Mouse (Mus musculus): ENCODE measurements around the gene Ppfia3.

Gene Ppfia3

DNA sequence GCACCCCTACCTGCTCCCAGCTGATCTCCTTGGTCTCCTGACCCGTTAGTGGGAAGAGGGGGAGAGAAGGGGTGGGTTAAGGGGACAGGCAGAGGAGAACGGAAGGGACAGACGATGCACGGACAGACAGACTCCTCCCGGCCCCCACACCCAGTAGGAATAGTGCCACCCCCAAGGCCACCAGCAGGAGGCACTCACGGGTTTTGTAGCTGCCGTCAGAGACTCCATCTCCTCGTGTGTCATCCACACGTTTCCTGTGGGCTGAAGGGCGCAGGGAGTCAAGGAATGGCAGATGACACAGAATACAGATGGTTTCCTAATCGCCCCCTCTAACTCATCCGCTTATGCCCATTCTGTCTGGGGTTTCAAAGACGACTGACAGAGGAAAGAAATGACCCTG, 23.3 kb downstream of the Ppfia3 start:
- TF ChIP-seq CTCF (conservative IDR thresholded peaks at IDR 0.05; ENCODE audit: low read length) (peak; percentile 81), POU5F1 (IDR thresholded peaks at IDR 0.05; ENCODE audit: borderline replicate concordance, low read length) (no peak)
- Histone ChIP-seq H3K27me3 (ENCODE audit: insufficient read depth, low read length) (peaks cover 6% of the 10 kb centered on the region; the same call in 1 of the 2 replicates), H3K36me3 (ENCODE audit: insufficient read depth, low read length) (peaks cover 5% of the 10 kb centered on the region; the same call in 1 of the 2 replicates), H3K4me3 (replicated peaks; ENCODE audit: low read length) (peak overlapping the region; percentile 61), H3K4me1 (replicated peaks; ENCODE audit: low read depth, low read length) (peaks cover 72% of the 10 kb centered on the region), H3K9me3 (ENCODE audit: low read length) (peaks cover 12% of the 10 kb centered on the region; the same call in 1 of the 2 replicates)

DNA sequence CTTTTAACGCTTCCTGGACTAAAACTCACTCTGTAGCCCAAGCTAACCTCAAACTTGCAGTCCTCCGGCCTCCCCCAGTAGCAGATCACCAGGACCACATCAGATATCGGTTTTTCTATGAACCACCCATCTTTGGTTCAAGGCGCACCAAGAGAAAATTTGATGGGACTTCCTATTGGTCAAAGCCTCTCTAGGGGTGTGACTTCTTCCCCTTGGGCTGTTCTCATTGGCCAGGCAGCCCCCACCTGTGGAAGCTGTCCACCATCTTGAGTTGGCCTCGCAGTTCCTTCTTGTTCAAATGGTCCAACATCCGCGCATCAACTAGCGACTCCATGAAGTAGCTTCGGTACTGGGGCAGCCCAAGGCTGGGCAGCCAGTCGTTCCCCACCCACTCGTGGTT, 24.7 kb downstream of the Ppfia3 start:
- Histone ChIP-seq H3K9me3 (ENCODE audit: low read length) (peaks cover 8% of the 10 kb centered on the region; the same call in 1 of the 2 replicates), H3K4me3 (replicated peaks; ENCODE audit: low read length) (peak overlapping the region; percentile 79), H3K27me3 (ENCODE audit: insufficient read depth, low read length) (no peaks in the 10 kb centered on the region; the same call in 1 of the 2 replicates), H3K36me3 (ENCODE audit: insufficient read depth, low read length) (peaks cover 5% of the 10 kb centered on the region; the same call in 1 of the 2 replicates), H3K4me1 (replicated peaks; ENCODE audit: low read depth, low read length) (peaks cover 82% of the 10 kb centered on the region)
- TF ChIP-seq CTCF (conservative IDR thresholded peaks at IDR 0.05; ENCODE audit: low read length) (no peak), NANOG (IDR thresholded peaks at IDR 0.05; ENCODE audit: borderline replicate concordance, low read length) (no peak), POU5F1 (IDR thresholded peaks at IDR 0.05; ENCODE audit: borderline replicate concordance, low read length) (no peak)

DNA sequence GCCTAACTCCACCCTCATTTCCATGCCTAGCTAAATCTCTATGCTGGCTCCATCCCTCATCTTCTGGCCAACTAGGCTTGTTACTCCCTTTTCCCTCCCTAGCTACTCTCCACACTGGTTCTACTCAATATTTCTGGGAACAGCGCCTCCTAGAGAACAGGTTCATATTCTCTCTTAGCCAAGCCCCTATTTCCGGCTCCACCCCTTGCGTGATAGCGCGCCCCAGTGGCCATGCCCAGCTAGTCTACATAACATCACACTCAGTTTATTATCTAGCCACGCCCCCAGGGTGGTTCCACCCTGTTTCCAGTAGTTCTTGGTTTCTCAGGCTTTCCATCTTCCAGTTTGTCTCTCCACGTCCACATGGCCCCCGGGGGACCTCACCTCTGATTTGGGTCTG, 25.5 kb downstream of the Ppfia3 start:
- no peak for TF ChIP-seq POU5F1 (IDR thresholded peaks at IDR 0.05; ENCODE audit: borderline replicate concordance, low read length)
- TF ChIP-seq CTCF (conservative IDR thresholded peaks at IDR 0.05; ENCODE audit: low read length), result peak; percentile 76
- TF ChIP-seq NANOG (IDR thresholded peaks at IDR 0.05; ENCODE audit: borderline replicate concordance, low read length), result no peak
- Histone ChIP-seq H3K27me3 (ENCODE audit: insufficient read depth, low read length) (peaks cover 3% of the 10 kb centered on the region; the same call in 1 of the 2 replicates), H3K9me3 (ENCODE audit: low read length) (peaks cover 8% of the 10 kb centered on the region; the same call in 1 of the 2 replicates)

DNA sequence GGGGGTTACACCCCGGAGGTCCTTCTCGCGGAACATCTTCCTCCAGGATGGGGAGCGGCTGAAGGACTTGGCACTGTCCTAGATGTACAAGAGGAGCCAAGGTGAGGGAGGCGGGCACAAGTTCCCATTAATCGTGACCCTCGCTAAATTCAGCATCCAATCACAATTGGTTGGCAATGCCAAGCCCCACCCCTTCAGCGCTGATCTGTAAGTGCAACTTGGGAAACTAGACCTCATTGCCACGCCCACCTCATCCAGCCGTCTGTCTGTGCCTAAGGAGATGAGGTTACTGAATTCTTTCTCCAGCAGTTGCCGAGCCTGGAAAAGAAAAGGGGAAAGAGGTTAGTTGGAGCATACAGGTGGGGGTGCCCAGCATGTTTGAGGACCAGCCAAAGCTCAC, 26.1 kb downstream of the Ppfia3 start:
- Histone ChIP-seq H3K9me3 (ENCODE audit: low read length) (peaks cover 8% of the 10 kb centered on the region; the same call in 1 of the 2 replicates), H3K4me3 (replicated peaks; ENCODE audit: low read length) (peak overlapping the region; percentile 79), H3K27me3 (ENCODE audit: insufficient read depth, low read length) (peaks cover 3% of the 10 kb centered on the region; the same call in 1 of the 2 replicates), H3K4me1 (replicated peaks; ENCODE audit: low read depth, low read length) (peaks cover 73% of the 10 kb centered on the region), H3K36me3 (ENCODE audit: insufficient read depth, low read length) (peaks cover 5% of the 10 kb centered on the region; the same call in 1 of the 2 replicates)
- TF ChIP-seq POU5F1 (IDR thresholded peaks at IDR 0.05; ENCODE audit: borderline replicate concordance, low read length), result no peak
- TF ChIP-seq NANOG (IDR thresholded peaks at IDR 0.05; ENCODE audit: borderline replicate concordance, low read length), result no peak

More for the DNA sequence above, 25.5 kb downstream of the Ppfia3 start:
- Histone ChIP-seq H3K36me3 (ENCODE audit: insufficient read depth, low read length) (peaks cover 5% of the 10 kb centered on the region; the same call in 1 of the 2 replicates), H3K4me3 (replicated peaks; ENCODE audit: low read length) (peak overlapping the region; percentile 79), H3K4me1 (replicated peaks; ENCODE audit: low read depth, low read length) (peaks cover 75% of the 10 kb centered on the region)

DNA sequence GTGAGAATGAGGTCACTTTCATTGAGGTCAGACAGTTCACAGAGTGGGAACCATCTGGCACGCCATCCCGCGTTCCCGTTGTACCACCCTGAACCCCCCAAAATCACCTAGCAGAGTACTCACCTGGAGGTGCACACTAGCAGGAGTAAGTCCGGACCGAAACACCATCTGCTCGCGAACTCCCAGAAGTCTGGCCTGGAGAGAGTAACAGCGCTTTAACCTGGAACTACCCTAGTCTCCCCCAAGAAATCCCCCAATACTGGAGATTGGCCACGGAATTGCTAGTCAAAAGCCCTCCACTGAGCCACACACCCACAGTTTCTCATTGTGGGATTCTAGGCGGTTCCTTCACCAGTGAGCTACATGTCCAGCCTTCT, 26.8 kb downstream of the Ppfia3 start:
- H3K36me3 ChIP-seq (ENCODE audit: insufficient read depth, low read length), result peaks cover 5% of the 10 kb centered on the region; the same call in 1 of the 2 replicates
- peak overlapping the region; percentile 79 for H3K4me3 ChIP-seq (replicated peaks; ENCODE audit: low read length)
- TF ChIP-seq CTCF (conservative IDR thresholded peaks at IDR 0.05; ENCODE audit: low read length) (no peak), NANOG (IDR thresholded peaks at IDR 0.05; ENCODE audit: borderline replicate concordance, low read length) (no peak), POU5F1 (IDR thresholded peaks at IDR 0.05; ENCODE audit: borderline replicate concordance, low read length) (no peak)
- H3K9me3 ChIP-seq (ENCODE audit: low read length), result peaks cover 8% of the 10 kb centered on the region; the same call in 1 of the 2 replicates
- peaks cover 3% of the 10 kb centered on the region; the same call in 1 of the 2 replicates for H3K27me3 ChIP-seq (ENCODE audit: insufficient read depth, low read length)
- peaks cover 77% of the 10 kb centered on the region for H3K4me1 ChIP-seq (replicated peaks; ENCODE audit: low read depth, low read length)

DNA sequence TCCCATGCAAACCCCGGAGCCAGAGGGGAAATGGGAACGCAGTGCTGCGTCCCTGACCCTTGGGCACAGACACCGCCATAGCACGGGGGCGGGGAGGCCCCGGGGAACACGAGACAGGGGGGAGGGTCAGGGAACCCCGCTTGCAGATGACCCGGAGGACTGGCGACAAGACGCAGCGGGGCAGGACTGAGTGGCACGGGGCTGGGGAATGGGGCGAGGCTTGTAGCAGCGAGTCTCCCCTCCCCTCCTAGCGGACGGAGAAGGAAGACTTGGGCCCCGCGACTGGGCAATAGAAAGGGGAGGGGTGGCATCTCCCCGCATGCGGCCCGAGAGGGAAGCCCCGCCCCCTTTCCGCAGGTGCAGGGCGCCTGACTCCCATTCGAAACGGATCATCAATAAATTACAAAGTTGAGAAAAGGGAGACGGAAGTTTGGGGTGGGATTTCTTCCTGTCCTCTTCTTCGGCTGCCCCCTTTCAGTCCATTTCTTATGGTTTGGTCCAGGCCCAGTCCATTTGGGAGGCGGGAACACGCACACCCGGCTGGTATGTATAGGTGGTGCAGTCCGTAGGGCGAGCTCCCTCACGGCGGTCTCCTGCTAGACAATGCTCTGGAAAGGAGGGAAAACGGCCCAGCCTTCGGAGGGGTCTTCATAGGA, 27.3 kb downstream of the Ppfia3 start:
- Histone ChIP-seq H3K36me3 (ENCODE audit: insufficient read depth, low read length) (peaks cover 5% of the 10 kb centered on the region; the same call in 1 of the 2 replicates), H3K4me3 (replicated peaks; ENCODE audit: low read length) (peak overlapping the region; percentile 79), H3K9me3 (ENCODE audit: low read length) (peaks cover 8% of the 10 kb centered on the region; the same call in 1 of the 2 replicates), H3K27me3 (ENCODE audit: insufficient read depth, low read length) (peaks cover 3% of the 10 kb centered on the region; the same call in 1 of the 2 replicates), H3K4me1 (replicated peaks; ENCODE audit: low read depth, low read length) (peaks cover 82% of the 10 kb centered on the region)
- TF ChIP-seq CTCF (conservative IDR thresholded peaks at IDR 0.05; ENCODE audit: low read length), result no peak
- TF ChIP-seq NANOG (IDR thresholded peaks at IDR 0.05; ENCODE audit: borderline replicate concordance, low read length), result no peak
- no peak for TF ChIP-seq POU5F1 (IDR thresholded peaks at IDR 0.05; ENCODE audit: borderline replicate concordance, low read length)

DNA sequence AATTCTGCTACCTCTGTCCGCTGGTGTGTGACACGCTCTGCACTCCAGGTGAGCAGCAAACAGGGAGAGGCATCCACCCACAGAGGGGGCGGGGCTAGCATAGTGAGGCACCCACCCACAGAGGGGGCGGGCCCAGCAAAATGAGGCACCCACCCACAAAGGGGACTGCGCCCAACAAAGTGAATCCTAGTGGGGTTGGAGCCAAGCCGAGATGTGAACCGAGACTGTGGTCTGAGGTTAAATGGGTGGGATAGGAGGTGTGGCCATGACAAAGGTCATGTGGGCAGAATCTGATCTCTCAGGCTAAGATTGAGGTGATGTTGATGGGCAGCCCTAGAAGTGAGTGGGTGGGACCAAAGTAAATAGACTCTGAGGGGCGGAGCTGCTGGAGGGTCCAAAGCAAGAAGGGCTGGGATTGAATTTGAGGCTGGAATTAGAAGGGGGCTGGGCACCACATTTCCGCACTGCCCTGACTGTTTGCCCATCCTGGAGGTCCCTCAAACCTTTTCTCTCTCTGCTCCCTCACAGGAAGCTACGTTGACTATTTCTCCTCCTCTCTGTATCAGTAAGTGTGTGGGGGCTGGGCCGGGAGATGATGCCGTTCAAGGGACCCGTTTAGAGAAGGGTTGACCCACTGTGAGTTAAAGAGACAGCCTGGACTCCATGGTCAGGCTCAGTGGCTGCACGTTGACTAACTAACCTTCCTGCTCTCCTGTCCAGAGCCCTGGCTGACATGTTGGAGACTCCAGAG, 28.5 kb downstream of the Ppfia3 start:
- TF ChIP-seq CTCF (conservative IDR thresholded peaks at IDR 0.05; ENCODE audit: low read length), result no peak
- no peak for TF ChIP-seq NANOG (IDR thresholded peaks at IDR 0.05; ENCODE audit: borderline replicate concordance, low read length)
- TF ChIP-seq POU5F1 (IDR thresholded peaks at IDR 0.05; ENCODE audit: borderline replicate concordance, low read length), result no peak
- peaks cover 8% of the 10 kb centered on the region; the same call in 1 of the 2 replicates for H3K9me3 ChIP-seq (ENCODE audit: low read length)
- H3K27me3 ChIP-seq (ENCODE audit: insufficient read depth, low read length), result peaks cover 3% of the 10 kb centered on the region; the same call in 1 of the 2 replicates
- H3K4me1 ChIP-seq (replicated peaks; ENCODE audit: low read depth, low read length), result peaks cover 84% of the 10 kb centered on the region
- peaks cover 5% of the 10 kb centered on the region; the same call in 1 of the 2 replicates for H3K36me3 ChIP-seq (ENCODE audit: insufficient read depth, low read length)
- H3K4me3 ChIP-seq (replicated peaks; ENCODE audit: low read length), result peak overlapping the region; percentile 79

DNA sequence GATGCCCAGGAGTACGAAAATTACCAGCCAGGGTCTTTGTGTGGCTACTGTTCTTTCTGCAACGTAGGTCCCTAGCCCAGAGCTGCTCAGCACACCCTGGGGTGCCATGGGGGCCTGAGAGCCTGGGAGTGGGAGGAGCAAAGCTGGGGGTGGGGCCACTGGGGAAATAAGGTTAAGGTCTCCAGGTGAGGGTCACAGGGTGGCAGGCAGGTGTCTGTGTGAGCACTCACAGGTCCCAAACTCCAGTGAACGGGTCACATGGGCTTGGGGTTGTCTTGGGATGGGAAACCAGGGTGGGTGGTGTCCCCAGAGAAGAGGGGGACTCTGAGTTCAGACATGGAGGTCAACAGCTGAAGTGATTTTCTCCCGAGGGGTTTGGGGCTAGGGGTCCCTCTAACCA, 29.4 kb downstream of the Ppfia3 start:
- TF ChIP-seq POU5F1 (IDR thresholded peaks at IDR 0.05; ENCODE audit: borderline replicate concordance, low read length) (no peak), CTCF (conservative IDR thresholded peaks at IDR 0.05; ENCODE audit: low read length) (no peak), NANOG (IDR thresholded peaks at IDR 0.05; ENCODE audit: borderline replicate concordance, low read length) (no peak)
- Histone ChIP-seq H3K27me3 (ENCODE audit: insufficient read depth, low read length) (peaks cover 3% of the 10 kb centered on the region; the same call in 1 of the 2 replicates), H3K36me3 (ENCODE audit: insufficient read depth, low read length) (peaks cover 5% of the 10 kb centered on the region; the same call in 1 of the 2 replicates), H3K4me3 (replicated peaks; ENCODE audit: low read length) (peak overlapping the region; percentile 39; the same call in 1 of the 2 replicates), H3K4me1 (replicated peaks; ENCODE audit: low read depth, low read length) (peaks cover 80% of the 10 kb centered on the region), H3K9me3 (ENCODE audit: low read length) (peaks cover 8% of the 10 kb centered on the region; the same call in 1 of the 2 replicates)

Measured in E14TG2a.4 (cell line).